Mouse (Mus musculus): ENCODE measurements around the gene Gng11. TPM values are rescaled to one million over a fixed set of nuclear protein-coding genes. Genes with fewer than 3 reads are reported as not detected.

Gng11 gene
- total RNA-seq (2021) = 100 to 1,000 TPM; 115 to 118 TPM

GRCm38 (mm10) chr6:4003890-4004306 lies at the start of gene Gng11:
Gng11 (plus strand) TSS chr6:4003904.
- peak; percentile 87 for DNase-seq

GRCm38 (mm10) chr6:3954969-3955368 lies 48.7 kb upstream of the Gng11 start:
- no peak for DNase-seq

- DNase-seq = peak; percentile 60
Observed at GRCm38 (mm10) chr6:3967676-3968626, 35.8 kb upstream of the Gng11 start.

GRCm38 (mm10) chr6:3973679-3974078 lies 30.0 kb upstream of the Gng11 start:
- no peak for DNase-seq

GRCm38 (mm10) chr6:3982661-3983284 lies 20.9 kb upstream of the Gng11 start:
- DNase-seq = no peak

- no peak for DNase-seq
Observed at GRCm38 (mm10) chr6:3988750-3989149, 15.0 kb upstream of the Gng11 start, which contains the start of gene Tfpi2. Tfpi2 (minus strand) TSS chr6:3988919.

- DNase-seq = no peak
Observed at GRCm38 (mm10) chr6:3993492-3993891, 10.2 kb upstream of the Gng11 start, which contains the start of gene Gngt1. Gngt1 (plus strand) TSS chr6:3993792.

GRCm38 (mm10) chr6:3998089-3998488 lies 5.6 kb upstream of the Gng11 start:
- DNase-seq = no peak

GRCm38 (mm10) chr6:3999296-3999695 lies 4.4 kb upstream of the Gng11 start:
- DNase-seq = no peak

- DNase-seq = no peak
Observed at GRCm38 (mm10) chr6:4000716-4001115, 3.0 kb upstream of the Gng11 start.

- DNase-seq = no peak
Observed at GRCm38 (mm10) chr6:4003445-4003844, 259 bp upstream of the Gng11 start.

- no peak for DNase-seq
Observed at GRCm38 (mm10) chr6:4004808-4005207, 1.1 kb downstream of the Gng11 start.

GRCm38 (mm10) chr6:4008501-4009040 lies 4.9 kb downstream of the Gng11 start:
- peak; percentile 21 for DNase-seq

- peak; percentile 19 for DNase-seq
Observed at GRCm38 (mm10) chr6:4009548-4009947, 5.8 kb downstream of the Gng11 start.

- DNase-seq = no peak
Observed at GRCm38 (mm10) chr6:4022645-4023044, 18.9 kb downstream of the Gng11 start.

- DNase-seq = no peak
Observed at GRCm38 (mm10) chr6:4026367-4026766, 22.7 kb downstream of the Gng11 start.

- no peak for DNase-seq
Observed at GRCm38 (mm10) chr6:4030956-4031355, 27.3 kb downstream of the Gng11 start.

- no peak for DNase-seq
Observed at GRCm38 (mm10) chr6:4041821-4042220, 38.1 kb downstream of the Gng11 start.

- no peak for DNase-seq
Observed at GRCm38 (mm10) chr6:4047200-4047599, 43.5 kb downstream of the Gng11 start.

- DNase-seq = no peak
Observed at GRCm38 (mm10) chr6:4052843-4053242, 49.1 kb downstream of the Gng11 start.

GRCm38 (mm10) chr6:4054387-4054786 lies 50.7 kb downstream of the Gng11 start:
- DNase-seq = no peak
